Mouse (Mus musculus): ENCODE data around the gene Afg1l.

DNA sequence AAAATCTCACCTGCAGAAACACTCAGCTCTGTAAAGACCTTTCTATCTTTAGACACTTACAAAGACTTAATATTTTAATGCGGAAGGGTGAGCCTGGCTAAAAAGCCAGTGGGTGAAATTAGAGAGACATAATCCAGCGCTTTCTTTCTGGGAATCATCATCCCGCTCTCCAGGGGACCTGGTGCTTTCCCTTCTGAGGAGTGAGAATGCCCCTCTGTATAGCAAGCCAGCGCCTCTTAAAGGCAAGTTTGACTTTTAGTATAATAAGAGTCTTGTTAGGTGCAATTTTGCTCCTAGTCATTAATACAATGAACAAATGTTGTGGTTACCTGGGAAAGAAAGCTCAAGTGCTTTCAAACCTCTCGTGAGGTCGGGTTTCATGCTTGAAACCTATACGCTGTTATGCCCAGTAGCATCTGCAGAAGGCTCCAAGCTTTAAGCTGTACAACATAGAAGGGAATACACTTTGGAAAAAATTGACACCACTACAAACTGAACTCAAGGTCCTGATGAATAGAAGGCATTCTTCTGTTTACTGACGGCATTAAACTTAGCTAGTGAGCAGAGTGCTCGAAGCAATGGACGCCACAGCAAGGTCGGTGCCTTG lies 45.3 kb upstream of the Afg1l start:
- no peak for TF ChIP-seq CTCF (conservative IDR thresholded peaks at IDR 0.05; ENCODE audit: insufficient read depth, insufficient read length, low read depth, low read length)
- no peak for TF ChIP-seq POLR2A (IDR thresholded peaks at IDR 0.05; ENCODE audit: low read depth, low read length)

All from kidney, adult 2 months (tissue).